Mouse (Mus musculus) megakaryocyte, embryonic 14.5 days (primary cell): ENCODE measurements around the gene Elavl2.

Experiments
- FLI1 ChIP-seq: IDR thresholded peaks from 2 replicates; pipeline ENCODE4 v1.6.1; 2012; ENCODE audit warnings: low read length, inconsistent platforms, mixed read lengths
- GATA1 ChIP-seq: IDR thresholded peaks from 3 replicates; pipeline ENCODE4 v1.6.1; 2012; ENCODE audit warnings: mixed read lengths, low read length, inconsistent platforms, borderline replicate concordance

DNA sequence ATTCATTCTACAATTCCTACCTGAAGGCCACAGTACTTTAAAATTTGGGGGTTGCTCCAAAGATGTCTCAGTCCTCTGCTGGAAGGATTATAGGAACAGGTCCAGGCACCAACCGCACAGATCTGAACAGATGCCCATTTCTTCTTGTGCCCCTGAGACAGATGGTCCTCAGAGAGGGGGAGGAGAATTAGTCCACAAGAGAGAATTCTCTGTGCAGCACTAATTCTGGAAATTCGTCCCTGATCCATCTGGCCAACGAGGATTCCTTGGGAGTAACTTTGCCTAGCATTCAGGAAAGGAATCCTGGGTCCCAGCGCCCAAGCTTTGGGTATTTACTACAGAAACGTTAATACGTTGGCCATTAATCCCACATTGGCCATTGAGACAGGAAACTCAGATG lies 165.6 kb downstream of the Elavl2 start:
- TF ChIP-seq FLI1 (no peak), GATA1 (no peak)
